Mouse (Mus musculus) ovary, postnatal 10 days (tissue): ENCODE results near the gene Catsper2.

Experiments
- DNase-seq: peaks from one replicate; pipeline ENCODE4 v3.0.0; 2022; ENCODE audit warnings: low spot score

Gene Catsper2

GRCm38 (mm10) chr2:121413387-121414042 lies at the start of gene Catsper2, which contains the start of gene Pdia3:
TSS of gene Catsper2 (minus strand) at chr2:121413792.
TSS of gene Pdia3 (plus strand) at chr2:121413775.
- peak; percentile 90 for DNase-seq

- no peak for DNase-seq
Observed at GRCm38 (mm10) chr2:121460071-121460470, 46.5 kb upstream of the Catsper2 start.

DNA sequence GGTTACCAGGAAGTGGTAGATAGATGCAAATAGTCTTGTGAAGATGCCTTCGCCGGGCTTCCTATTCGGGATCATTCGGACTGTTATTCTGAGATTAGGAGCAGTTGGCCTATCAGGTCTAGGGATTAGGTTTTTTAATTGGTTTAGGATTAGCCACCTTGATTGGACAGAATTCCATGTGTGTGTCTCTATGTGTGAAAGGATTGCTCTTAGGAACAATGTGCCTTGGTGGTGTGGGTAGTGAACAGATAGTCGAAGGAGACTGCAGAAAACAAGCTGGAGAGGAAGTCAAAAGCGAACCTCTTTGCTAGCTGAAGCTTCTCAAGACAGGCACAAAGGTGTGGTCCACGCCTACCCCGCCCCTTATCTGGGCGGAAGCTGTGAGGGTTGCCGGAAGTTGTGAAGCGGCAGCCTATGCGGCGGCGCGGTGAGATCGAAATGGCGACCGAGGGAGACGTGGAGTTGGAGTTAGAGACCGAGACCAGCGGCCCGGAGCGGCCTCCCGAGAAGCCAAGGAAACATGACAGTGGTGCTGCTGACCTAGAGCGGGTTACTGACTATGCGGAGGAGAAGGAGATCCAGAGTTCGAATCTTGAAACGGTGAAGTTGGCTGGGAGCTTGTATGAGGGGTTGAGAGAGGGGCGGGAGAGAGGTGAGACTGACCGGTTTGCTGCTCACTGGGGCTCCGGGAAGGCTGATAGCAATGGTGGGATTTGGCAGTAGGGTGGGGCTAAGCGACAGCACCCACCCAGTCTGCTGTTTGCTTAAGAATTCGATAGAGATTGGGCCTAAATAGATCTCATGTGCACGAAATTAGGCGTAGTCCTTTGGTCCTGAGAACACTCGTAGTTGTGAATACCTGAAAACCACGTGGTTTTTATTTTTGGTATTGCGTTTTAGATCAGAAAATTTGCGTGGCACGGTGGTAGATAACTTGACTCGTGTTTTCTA lies 43.4 kb upstream of the Catsper2 start, which contains the start of gene Serinc4:
Gene Serinc4, minus strand, starts transcription at position 90 of the 951 bp plus-strand sequence.
- DNase-seq: peak; percentile 65

GRCm38 (mm10) chr2:121455534-121455933 lies 41.9 kb upstream of the Catsper2 start:
- no peak for DNase-seq

DNA sequence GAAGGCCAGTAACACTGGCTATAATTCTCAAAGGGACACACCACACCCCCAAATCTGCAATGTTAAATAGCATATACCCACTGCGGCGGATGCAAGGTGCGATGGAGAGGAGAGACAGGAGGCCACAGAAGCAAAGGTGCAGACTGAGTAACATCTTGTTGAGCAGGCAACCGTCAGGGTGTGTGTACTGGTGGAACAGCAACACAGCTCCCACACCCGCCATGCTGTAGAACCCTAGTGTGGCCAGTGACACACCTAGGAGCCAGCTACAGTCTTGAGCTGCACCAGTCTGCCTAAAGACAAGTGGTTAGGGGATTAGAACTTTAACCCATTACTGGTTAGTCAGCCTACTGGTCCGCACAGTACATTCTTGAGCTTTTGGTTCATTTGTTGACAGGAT lies 40.3 kb upstream of the Catsper2 start:
- no peak for DNase-seq

DNA sequence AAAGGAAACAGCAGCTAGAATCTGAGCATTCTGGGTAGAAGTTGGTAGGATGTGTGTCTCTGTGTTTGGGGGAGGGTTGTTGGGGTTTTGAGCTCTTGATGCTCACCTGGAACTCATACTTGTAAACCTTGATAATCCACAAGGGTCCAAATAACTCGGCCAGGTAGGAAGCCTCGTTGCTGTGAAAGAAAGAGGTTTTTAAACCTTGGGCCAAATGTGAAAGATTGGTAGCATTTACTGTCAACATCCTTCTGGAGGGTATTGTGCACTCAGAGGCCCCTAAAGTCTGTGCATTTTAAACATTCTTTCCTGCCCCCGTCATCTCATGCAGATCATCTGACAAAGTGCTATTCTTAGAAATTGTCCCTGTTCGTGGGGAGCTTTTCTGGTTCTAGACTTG lies 39.4 kb upstream of the Catsper2 start, which contains the start of gene Hypk:
Gene Hypk, plus strand, starts transcription at position 301 of the 400 bp plus-strand sequence.
- DNase-seq: no peak

DNA sequence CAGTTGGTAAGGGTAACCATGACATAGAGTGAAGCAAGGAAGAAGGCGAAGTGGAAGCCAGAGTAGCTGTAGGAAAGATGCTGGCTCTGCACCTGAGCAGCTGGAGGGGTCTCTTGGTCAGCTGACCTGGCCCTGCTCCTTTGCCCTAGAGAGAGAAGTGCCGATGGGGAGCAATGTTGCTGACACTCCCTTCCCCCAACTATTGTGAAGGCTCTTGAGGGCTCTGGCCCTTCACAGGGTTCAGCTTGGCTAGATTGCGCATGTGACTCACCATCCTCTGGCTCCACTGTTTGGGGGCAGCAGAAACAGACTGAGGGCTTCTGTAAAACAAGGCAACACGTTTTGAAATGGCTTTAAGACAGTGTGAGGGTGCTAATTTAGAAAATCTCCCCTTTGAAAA lies 38.8 kb upstream of the Catsper2 start:
- no peak for DNase-seq

DNA sequence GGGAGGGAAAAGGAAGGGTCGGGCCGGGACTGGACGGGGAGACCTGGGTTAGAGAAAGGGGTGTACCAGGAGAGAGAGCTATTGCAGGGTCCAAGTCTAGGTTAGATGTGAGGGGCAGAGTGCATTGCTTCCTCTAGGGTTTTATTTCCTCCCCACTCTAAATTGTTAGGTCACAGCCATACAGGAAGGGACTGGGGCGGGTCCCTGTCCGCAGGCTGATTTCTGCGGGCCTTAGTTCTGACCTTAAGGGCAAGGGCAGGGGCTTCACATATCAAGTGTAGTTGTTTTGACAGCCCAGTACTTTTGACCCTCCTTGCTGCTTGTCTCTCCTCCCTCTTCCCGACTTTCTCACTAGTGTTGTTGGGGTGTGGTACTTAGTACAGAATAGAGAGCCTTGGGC lies 36.5 kb upstream of the Catsper2 start:
- no peak for DNase-seq

DNA sequence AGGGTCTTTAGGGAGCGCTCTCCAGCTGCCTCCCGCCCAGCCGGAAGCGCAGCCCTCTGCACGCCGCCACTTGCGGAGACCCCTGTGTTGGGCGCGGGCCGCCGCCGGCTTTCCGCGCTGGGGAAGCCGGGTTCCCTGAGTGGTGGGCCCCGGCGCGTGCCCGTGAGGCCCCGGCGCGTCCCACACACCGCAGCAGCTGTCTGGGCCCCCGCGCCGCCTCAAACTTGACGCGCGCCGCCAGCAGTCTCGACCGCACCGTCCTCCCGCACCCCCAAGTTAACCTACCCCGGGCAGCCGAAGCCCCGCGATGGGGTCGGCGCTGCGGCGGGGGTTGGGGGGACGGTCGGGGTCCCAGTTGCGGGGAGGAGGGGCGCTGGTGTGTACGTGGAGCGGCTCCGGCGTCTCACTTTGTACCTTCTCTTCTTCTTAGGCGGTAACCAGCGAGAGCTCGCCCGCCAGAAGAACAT lies 36.0 kb upstream of the Catsper2 start:
- no peak for DNase-seq

DNA sequence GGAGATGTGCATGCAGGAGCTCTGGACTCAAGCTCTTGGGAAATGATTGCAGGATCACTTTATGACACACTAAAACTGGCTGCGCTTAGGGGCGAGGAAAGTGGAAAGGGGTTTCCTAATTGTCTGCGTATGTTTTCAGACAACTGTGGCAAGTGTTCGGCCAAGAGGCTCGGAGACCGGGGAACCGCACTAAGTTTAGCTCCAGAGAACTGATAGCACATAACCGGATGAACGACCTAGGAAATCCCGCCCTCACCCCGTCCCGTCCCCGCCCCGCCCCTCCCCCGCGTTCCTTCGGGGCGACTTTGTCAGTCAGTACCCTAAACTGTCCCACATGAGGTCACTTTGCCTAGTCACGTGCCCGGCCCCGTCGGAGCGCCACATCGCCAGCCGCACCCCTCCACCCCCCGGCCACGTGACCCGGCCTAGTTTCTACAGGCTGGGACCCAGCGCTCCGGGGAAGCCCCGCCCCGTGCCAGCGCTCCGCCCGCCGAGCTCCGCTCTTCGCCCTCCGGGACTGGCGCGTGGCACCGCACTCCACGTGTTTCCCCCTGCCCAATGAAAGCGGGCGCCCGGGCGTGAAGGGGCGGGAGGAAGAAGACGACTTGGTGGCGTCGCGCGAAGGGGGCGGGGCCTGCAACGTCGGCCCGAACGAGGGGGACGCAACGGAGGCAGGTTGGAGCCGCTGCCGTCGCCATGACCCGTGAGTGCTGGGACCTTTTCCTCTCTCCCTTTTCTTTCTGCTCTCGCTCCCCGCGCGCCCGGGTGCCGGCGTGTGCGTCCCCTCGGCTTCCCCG lies 35.3 kb upstream of the Catsper2 start, which contains the start of gene Serf2:
Gene Serf2, plus strand, starts transcription at position 457 of the 797 bp plus-strand sequence.
- DNase-seq: peak; percentile 96

GRCm38 (mm10) chr2:121448136-121448535 lies 34.5 kb upstream of the Catsper2 start:
- no peak for DNase-seq

DNA sequence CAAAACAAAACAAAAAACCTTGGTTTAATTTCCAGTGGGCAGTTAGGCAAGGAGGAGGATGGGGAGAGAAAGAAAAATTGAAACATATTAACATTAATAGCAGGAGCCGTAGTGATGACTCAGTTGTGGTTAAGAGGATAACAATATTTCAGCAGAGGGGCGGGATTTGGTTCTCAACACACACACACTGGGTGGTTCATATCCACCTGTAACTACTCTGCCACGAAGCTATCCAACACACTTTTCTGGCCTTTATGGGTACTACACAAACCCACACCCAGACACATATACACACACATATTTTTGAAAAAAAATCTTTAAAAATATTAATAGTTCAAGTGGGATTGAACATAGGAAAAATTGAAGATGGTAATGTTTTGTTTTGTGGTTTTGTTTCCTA lies 33.4 kb upstream of the Catsper2 start:
- no peak for DNase-seq

DNA sequence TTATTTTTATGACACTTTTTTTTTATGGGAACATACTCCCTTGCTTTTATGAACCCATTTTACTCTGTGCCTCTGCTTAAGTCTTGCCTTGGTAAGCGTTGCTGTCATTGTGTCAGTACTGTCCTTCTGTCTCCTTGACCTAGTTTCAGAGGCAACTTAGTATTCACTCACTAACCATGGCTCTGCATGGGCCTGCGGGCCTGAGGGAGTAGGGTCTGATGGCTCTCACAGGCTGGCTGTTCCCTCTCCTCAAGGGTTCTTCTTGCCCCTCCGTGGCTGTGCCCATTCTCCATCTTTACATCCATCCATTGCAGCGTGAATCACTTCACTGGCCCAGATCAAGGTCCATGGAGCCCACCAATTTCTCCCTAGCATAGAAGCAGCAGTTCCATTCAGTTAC lies 32.9 kb upstream of the Catsper2 start:
- DNase-seq: no peak

- DNase-seq: no peak
Observed at GRCm38 (mm10) chr2:121445117-121445516, 31.5 kb upstream of the Catsper2 start.

GRCm38 (mm10) chr2:121444178-121444577 lies 30.6 kb upstream of the Catsper2 start, which contains the start of gene Ell3:
TSS of gene Ell3 (minus strand) at chr2:121444278.
- DNase-seq: no peak

GRCm38 (mm10) chr2:121443068-121443349 lies 29.4 kb upstream of the Catsper2 start:
- DNase-seq: no peak

DNA sequence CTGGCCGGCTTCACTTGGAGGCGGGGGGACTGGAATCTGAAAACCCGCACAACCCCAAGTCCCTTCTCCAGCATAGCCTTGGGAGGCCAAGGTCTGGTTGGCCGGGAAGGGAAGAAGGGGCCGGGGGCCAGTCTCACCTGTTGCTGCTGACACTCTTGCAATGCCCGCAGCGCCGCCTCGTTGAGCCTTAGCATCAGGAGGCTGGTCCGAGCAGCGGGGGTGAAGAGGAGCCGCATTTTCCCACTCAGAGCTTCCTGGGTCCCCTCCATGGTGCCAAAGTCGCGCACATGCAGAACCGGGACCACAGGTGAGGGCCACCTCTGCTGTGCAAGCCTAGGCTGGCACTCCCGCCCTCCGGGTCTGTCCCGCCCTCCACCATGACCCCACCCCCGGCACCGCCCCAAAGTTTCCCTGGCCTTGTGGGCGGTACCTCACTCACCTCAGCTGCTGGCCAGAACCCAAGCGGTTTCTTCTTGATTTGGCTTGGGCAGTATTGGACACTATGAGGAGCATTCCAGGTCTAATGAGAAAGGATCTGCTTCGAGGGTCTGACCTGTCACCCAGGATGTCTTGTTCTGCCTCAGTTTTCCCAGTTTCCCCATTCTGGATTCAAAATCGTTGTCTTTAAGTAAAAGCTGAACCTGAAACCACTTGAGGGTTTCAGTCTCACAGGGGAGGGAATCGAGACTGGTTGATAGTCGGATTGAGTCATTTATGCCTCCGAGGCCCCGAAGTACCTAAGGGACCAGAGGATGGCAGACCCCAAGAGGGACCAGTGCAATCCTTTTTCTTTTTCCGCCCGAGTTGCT lies 28.9 kb upstream of the Catsper2 start:
- peak; percentile 25 for DNase-seq

- DNase-seq: no peak
Observed at GRCm38 (mm10) chr2:121441800-121442199, 28.2 kb upstream of the Catsper2 start.

DNA sequence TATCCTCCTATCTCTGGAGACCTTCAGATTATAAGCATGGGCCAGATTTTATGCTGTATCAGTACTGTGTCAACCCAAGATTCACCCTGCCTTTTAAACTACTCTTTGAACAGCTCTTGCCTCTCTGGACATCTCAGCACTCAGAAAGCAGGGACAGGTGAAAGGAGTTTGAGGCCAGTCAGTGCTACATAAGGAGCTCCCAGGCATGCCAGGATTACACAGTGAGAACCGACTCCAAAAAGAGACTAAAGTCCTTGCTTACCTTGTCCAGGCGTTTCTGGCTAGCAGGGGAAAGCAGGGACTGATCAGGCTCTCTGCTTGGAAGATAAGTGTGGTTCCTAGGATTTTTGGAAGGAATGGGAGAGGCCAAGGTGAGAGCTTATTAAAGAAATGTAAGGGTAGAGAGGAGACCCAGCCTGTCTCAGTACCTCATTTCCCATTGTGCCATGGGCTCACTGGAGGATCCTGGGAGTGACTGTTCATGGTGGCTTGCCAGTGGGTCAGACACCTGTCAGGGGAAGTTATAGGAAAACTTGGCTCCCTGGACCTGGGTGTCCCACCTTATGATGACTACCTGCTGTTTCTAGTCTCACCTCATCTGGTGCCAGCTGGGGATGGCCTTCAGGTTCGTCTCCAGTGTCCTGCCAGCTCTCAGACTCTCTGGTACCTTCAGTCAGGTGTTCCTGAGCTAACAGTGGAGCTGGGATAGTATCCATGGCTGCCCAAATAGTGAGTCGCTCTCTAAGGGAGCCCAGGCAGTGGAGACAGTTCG lies 27.4 kb upstream of the Catsper2 start:
- DNase-seq: no peak

DNA sequence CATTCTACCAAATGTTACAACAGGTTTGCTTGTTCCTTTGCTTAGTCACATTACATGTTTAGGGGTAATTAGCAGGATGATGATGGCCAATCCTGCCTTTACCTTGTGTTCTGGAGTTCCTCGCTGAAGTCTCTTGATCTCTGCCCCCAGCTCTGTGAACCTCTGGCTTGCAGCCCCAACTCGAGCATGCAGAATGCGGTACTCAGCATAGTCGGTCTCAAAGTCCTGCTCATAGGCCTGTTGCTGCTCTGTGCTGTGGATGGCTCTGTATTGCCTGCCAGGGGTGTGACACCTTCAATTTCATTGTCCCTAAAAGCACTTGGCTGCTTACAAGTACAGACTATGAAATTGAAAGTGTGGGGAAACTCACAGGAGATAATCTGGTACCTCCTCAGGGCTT lies 26.2 kb upstream of the Catsper2 start:
- DNase-seq: no peak
